Mouse (Mus musculus): Measurements from ENCODE around the gene Mrpl28. TPM values are rescaled to one million over a fixed set of nuclear protein-coding genes. Genes with fewer than 3 reads are reported as not detected.
A peak's percentile ranks its signal among the peaks of the same experiment; 100 is the strongest.

The Mrpl28 gene
- total and polyA plus RNA-seq, 3 experiments = 148 to 174 (median 164) TPM

DNA sequence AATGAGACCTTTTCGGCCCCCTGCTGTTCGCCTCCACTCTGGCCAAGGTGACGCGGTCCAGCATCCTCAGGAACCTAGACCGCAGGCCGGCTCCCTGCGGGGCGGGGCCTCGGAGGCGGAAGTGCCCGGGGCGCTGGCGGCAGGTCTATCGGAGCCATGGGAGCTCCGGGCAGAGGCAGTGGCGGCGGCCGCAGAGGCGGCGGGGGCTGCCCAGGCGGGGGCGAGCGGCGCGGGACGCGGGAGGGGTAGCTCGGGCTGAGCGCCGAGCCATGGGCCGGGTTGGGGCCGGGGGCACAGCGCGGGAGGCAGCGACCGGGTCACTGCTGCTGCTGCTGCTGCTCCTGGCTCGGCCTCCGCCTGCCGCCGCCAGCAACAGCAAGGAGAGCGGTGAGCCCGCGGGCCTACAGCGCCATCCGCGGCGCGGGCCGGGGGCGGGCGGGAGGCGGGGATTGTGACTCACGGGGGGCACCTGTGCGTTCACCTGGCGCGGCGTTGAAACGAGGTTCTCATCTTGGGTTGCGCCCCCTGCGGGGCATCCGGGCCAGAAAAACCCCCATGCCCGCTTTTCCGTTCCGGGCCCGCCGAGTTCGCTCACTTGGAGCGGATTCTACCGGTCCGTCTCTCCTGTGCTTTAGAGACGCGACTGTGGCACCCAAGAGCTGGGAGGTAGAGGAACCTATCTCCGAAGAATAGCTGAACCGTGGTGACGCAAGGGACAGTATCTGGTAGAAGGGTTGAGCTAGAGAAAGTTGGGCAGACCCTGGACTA lies 9.9 kb upstream of the Mrpl28 start, which contains the start of gene Tmem8:
Gene Tmem8 (plus strand): TSS at position 119 of the 768 bp plus-strand sequence.
- Histone ChIP-seq H3K9ac (ENCODE audit: control insufficient read depth, low read depth, low read length, poor library complexity, severe bottlenecking) (peak within 1 kb of the TSS; percentile 73), H3K27me3 (ENCODE audit: control insufficient read depth in 1 of 2, insufficient read depth in 2 of 2, low read length in 2 of 2) (no peaks in the 10 kb centered on the region), H3K4me1 (ENCODE audit: control insufficient read depth in 1 of 2, insufficient read depth in 2 of 2, low read length in 2 of 2) (peaks cover 5 to 30% of the 10 kb centered on the region in 2 experiments; a peak in 3 of 4 replicates), H3K27ac (ENCODE audit: control insufficient read depth, low read depth, low read length) (no peak within 1 kb of the TSS), H3K4me3 (ENCODE audit: control insufficient read depth in 1 of 2, insufficient read depth in 1 of 2, low read depth in 2 of 2, low read length in 2 of 2) (peak within 1 kb of the TSS; percentile 75 to 89), H3K9me3 (replicated peaks; ENCODE audit: insufficient read depth, low read length) (no peaks in the 10 kb centered on the region), H3K36me3 (ENCODE audit: control insufficient read depth in 1 of 2, insufficient read depth in 2 of 2, low read length in 2 of 2) (peaks cover 0 to 2% of the 10 kb centered on the region in 2 experiments; a peak in 2 of 4 replicates), H3K79me2 (ENCODE audit: control insufficient read depth, insufficient read depth, low read length, poor library complexity) (no peaks in the 10 kb centered on the region; the same call in 1 of the 2 replicates)
- TF ChIP-seq CHD1 (IDR thresholded peaks at IDR 0.05; ENCODE audit: low read depth, low read length) = 0 out of 2 replicates have a peak, but pooled peaks have one; percentile 19
- TF ChIP-seq ELF1 (IDR thresholded peaks at IDR 0.05; ENCODE audit: low read depth, low read length) = peak; percentile 90
- TF ChIP-seq SIN3A (IDR thresholded peaks at IDR 0.05; ENCODE audit: low read length) = peak; percentile 35; the same call in 1 of the 2 replicates
- no peak; the same call in 1 of the 2 replicates for TF ChIP-seq MXI1 (IDR thresholded peaks at IDR 0.05; ENCODE audit: low read depth, low read length)
- peak; percentile 66 for TF ChIP-seq NELFE (IDR thresholded peaks at IDR 0.05; ENCODE audit: low read depth, low read length)
- TF ChIP-seq TBP (IDR thresholded peaks at IDR 0.05; ENCODE audit: low read depth, low read length) = no peak
- TF ChIP-seq UBTF (IDR thresholded peaks at IDR 0.05; ENCODE audit: borderline replicate concordance, insufficient read depth, low read depth, low read length) = 0 out of 2 replicates have a peak, but pooled peaks have one; percentile 35
- TF ChIP-seq POLR2A (IDR thresholded peaks at IDR 0.05; ENCODE audit: control insufficient read depth in 1 of 2, insufficient read depth in 1 of 2, low read depth in 1 of 2, low read length in 2 of 2, poor library complexity in 1 of 2) = peak; percentile 59 to 91; a peak in 3 of 4 replicates
- TF ChIP-seq ZMIZ1 (IDR thresholded peaks at IDR 0.05; ENCODE audit: low read depth, low read length) = 0 out of 2 replicates have a peak, but pooled peaks have one; percentile 29
- 0 out of 2 replicates have a peak, but pooled peaks have one; percentile 13 for TF ChIP-seq USF1 (IDR thresholded peaks at IDR 0.05; ENCODE audit: low read depth, low read length)
- TF ChIP-seq POLR2AphosphoS5 (IDR thresholded peaks at IDR 0.05; ENCODE audit: borderline replicate concordance, low read depth, low read length) = no peak
- TF ChIP-seq CTCF (IDR thresholded peaks at IDR 0.05 in 2 of 3, conservative IDR thresholded peaks at IDR 0.05 in 1 of 3; ENCODE audit: control insufficient read depth in 1 of 3, insufficient read depth in 1 of 3, low read depth in 2 of 3, low read length in 3 of 3, poor library complexity in 1 of 3, severe bottlenecking in 1 of 3) = peak; percentile 7 to 50 (median 20); a peak in 5 of 6 replicates
- no peak for TF ChIP-seq GABPA (IDR thresholded peaks at IDR 0.05; ENCODE audit: low read depth, low read length)
- TF ChIP-seq POLR2AphosphoS2 (IDR thresholded peaks at IDR 0.05; ENCODE audit: low read length) = peak; percentile 35; the same call in 1 of the 2 replicates
- TF ChIP-seq ZC3H11A (IDR thresholded peaks at IDR 0.05; ENCODE audit: low read depth, low read length) = no peak
- DNase-seq (ENCODE audit: low read depth, low spot score) = peak; percentile 73

DNA sequence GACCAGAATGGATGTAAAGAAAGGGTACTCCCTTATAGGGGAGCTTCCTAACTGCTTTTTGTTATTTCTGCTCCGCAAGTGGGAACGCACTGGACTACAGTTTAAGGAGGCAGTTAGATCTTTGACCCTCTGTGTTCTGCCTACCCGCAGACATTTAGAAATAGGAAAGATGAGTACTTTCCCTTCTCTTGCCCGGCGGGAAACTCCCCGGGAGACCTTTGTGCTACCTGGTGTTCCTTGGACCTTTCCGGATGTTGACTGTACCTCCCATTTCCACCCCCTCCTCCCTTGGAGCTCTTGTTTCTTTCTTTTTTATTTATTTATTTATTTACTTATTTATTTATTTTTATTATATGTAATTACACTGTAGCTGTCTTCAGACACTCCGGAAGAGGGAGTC lies 9.2 kb upstream of the Mrpl28 start:
- no peak for TF ChIP-seq RAD21 (IDR thresholded peaks at IDR 0.05; ENCODE audit: low read depth, low read length)
- no peak for TF ChIP-seq POLR2A (IDR thresholded peaks at IDR 0.05; ENCODE audit: control insufficient read depth in 1 of 2, insufficient read depth in 1 of 2, low read depth in 1 of 2, low read length in 2 of 2, poor library complexity in 1 of 2)
- TF ChIP-seq MAX (IDR thresholded peaks at IDR 0.05; ENCODE audit: low read length) = no peak
- no peak for TF ChIP-seq RCOR1 (IDR thresholded peaks at IDR 0.05; ENCODE audit: low read depth, low read length)
- TF ChIP-seq BHLHE40 (IDR thresholded peaks at IDR 0.05; ENCODE audit: borderline replicate concordance, low read depth, low read length) = no peak
- TF ChIP-seq NELFE (IDR thresholded peaks at IDR 0.05; ENCODE audit: low read depth, low read length) = no peak
- TF ChIP-seq ZC3H11A (IDR thresholded peaks at IDR 0.05; ENCODE audit: low read depth, low read length) = no peak
- no peak for TF ChIP-seq ZKSCAN1 (IDR thresholded peaks at IDR 0.05; ENCODE audit: low read depth, low read length)
- TF ChIP-seq ETS1 (IDR thresholded peaks at IDR 0.05; ENCODE audit: low read depth, low read length) = no peak
- no peak for TF ChIP-seq TAL1 (IDR thresholded peaks at IDR 0.05; ENCODE audit: low read length)
- TF ChIP-seq SIN3A (IDR thresholded peaks at IDR 0.05; ENCODE audit: low read length) = no peak
- TF ChIP-seq TBP (IDR thresholded peaks at IDR 0.05; ENCODE audit: low read depth, low read length) = no peak
- TF ChIP-seq EP300 (IDR thresholded peaks at IDR 0.05; ENCODE audit: low read depth in 1 of 2, low read length in 2 of 2) = no peak
- TF ChIP-seq ZMIZ1 (IDR thresholded peaks at IDR 0.05; ENCODE audit: low read depth, low read length) = no peak
- TF ChIP-seq MAZ (IDR thresholded peaks at IDR 0.05; ENCODE audit: low read depth, low read length) = no peak
- TF ChIP-seq CHD2 (IDR thresholded peaks at IDR 0.05; ENCODE audit: low read length) = no peak
- no peak for TF ChIP-seq MAFK (IDR thresholded peaks at IDR 0.05; ENCODE audit: borderline replicate concordance, low read depth, low read length)
- TF ChIP-seq HCFC1 (IDR thresholded peaks at IDR 0.05; ENCODE audit: low read depth, low read length) = no peak
- TF ChIP-seq TCF12 (IDR thresholded peaks at IDR 0.05; ENCODE audit: low read depth, low read length) = no peak
- DNase-seq (ENCODE audit: low read depth, low spot score) = no peak
- Histone ChIP-seq H3K4me1 (ENCODE audit: control insufficient read depth in 1 of 2, insufficient read depth in 2 of 2, low read length in 2 of 2) (peaks cover 5 to 34% of the 10 kb centered on the region in 2 experiments; a peak in 3 of 4 replicates), H3K27me3 (ENCODE audit: control insufficient read depth in 1 of 2, insufficient read depth in 2 of 2, low read length in 2 of 2) (no peaks in the 10 kb centered on the region), H3K79me2 (ENCODE audit: control insufficient read depth, insufficient read depth, low read length, poor library complexity) (no peaks in the 10 kb centered on the region; the same call in 1 of the 2 replicates), H3K9me3 (replicated peaks; ENCODE audit: insufficient read depth, low read length) (no peaks in the 10 kb centered on the region), H3K4me3 (ENCODE audit: control insufficient read depth in 1 of 2, insufficient read depth in 1 of 2, low read depth in 2 of 2, low read length in 2 of 2) (peak overlapping the region; percentile 75 to 89), H3K36me3 (ENCODE audit: control insufficient read depth in 1 of 2, insufficient read depth in 2 of 2, low read length in 2 of 2) (peaks cover 0 to 2% of the 10 kb centered on the region in 2 experiments; a peak in 2 of 4 replicates), H3K27ac (ENCODE audit: control insufficient read depth, low read depth, low read length) (no peak overlapping the region), H3K9ac (ENCODE audit: control insufficient read depth, low read depth, low read length, poor library complexity, severe bottlenecking) (peak overlapping the region; percentile 73)
